Mouse (Mus musculus): ENCODE data around the gene Slc36a1. TPM values are rescaled to one million over a fixed set of nuclear protein-coding genes. Genes with fewer than 3 reads are reported as not detected.

Gene Slc36a1
- polyA plus RNA-seq, 1 experiment from 2014 or later, result 3.7 TPM

DNA sequence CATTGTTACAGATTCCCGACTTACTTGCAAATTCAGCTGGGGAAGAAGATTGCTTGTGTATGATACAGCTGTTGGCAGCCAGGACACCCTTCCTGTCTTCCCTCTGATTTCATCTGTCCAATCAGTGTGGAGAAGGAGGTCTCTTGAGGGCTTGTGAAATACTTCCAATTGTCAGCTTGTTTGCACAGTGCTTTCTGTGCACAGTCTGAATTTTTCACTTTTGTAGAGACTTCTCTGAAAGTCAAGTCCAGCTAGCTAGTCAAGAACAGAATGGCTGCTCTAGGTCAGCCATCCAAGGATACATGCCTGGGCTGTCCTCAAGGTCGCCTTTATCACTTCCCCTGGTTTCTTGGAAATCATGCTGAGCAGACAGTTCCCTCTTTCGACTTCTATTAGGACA is 10.8 kb downstream of the Slc36a1 start:
- H3K9me3 ChIP-seq (replicated peaks; ENCODE audit: control insufficient read depth, low read length, poor library complexity, severe bottlenecking), result no peaks in the 10 kb centered on the region
- H3K27ac ChIP-seq (ENCODE audit: low read length), result no peak overlapping the region
- H3K4me3 ChIP-seq (ENCODE audit: low read depth, low read length), result no peak overlapping the region
- ATAC-seq, result no peak
- H3K36me3 ChIP-seq (ENCODE audit: control insufficient read depth, insufficient read depth, low read length), result no peaks in the 10 kb centered on the region; the same call in 1 of the 2 replicates
- no peak overlapping the region for H3K4me2 ChIP-seq (ENCODE audit: low read length)
- WGBS, result 89% methylated on average over 3 of the region's 3 CpGs
- no peaks in the 10 kb centered on the region for H3K27me3 ChIP-seq (ENCODE audit: control insufficient read depth, insufficient read depth, low read depth, low read length)
- no peak overlapping the region for H3K9ac ChIP-seq (ENCODE audit: low read depth, low read length)
- H3K4me1 ChIP-seq (ENCODE audit: control insufficient read depth, insufficient read depth, low read length), result no peaks in the 10 kb centered on the region

DNA sequence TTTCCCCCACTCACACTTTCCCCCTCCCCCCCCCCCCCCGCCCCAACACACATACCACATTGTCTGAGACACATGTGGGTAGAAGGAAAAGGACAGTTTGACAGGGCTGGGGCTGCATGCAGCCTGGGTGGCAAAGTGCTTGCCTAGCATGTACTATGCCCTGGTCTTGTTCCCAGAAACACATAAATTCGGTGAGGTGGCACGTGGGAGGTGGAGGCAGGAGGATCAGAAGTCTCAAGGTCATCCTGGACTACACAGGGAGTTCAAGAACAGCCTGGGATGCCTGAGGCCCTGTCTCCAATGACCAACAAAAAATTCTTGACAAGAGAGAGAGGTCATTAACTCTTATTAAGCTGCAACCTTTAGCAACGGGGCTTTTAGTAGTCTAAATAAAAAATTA is 11.9 kb downstream of the Slc36a1 start:
- Histone ChIP-seq H3K4me1 (ENCODE audit: control insufficient read depth, insufficient read depth, low read length) (no peaks in the 10 kb centered on the region), H3K36me3 (ENCODE audit: control insufficient read depth, insufficient read depth, low read length) (no peaks in the 10 kb centered on the region; the same call in 1 of the 2 replicates), H3K4me3 (ENCODE audit: low read depth, low read length) (no peak overlapping the region), H3K27ac (ENCODE audit: low read length) (no peak overlapping the region), H3K9me3 (replicated peaks; ENCODE audit: control insufficient read depth, low read length, poor library complexity, severe bottlenecking) (no peaks in the 10 kb centered on the region), H3K4me2 (ENCODE audit: low read length) (no peak overlapping the region), H3K9ac (ENCODE audit: low read depth, low read length) (no peak overlapping the region), H3K27me3 (ENCODE audit: control insufficient read depth, insufficient read depth, low read depth, low read length) (no peaks in the 10 kb centered on the region)
- WGBS, result 83% methylated on average over 3 of the region's 4 CpGs
- no peak for ATAC-seq

DNA sequence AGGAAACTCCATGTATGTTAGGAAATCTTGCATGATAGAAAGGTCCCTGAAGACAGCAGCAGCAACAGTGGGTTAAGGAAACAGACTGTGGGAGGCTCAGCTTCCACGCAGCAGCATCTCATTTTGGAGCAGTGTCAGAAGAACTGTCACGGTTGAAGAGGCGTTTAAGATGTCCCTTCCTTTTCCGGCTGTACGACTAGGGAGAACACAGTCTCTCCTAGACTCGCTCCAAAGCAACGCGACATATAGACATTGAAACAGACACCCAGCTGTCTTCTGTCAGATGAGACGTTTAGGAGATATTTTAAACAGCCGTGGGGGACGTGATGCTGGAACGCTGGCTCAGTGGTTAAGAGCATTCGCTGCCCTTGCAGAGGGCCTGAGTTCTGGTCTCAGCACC is 12.7 kb downstream of the Slc36a1 start:
- Histone ChIP-seq H3K9ac (ENCODE audit: low read depth, low read length) (no peak overlapping the region), H3K9me3 (replicated peaks; ENCODE audit: control insufficient read depth, low read length, poor library complexity, severe bottlenecking) (no peaks in the 10 kb centered on the region), H3K4me1 (ENCODE audit: control insufficient read depth, insufficient read depth, low read length) (no peaks in the 10 kb centered on the region), H3K27me3 (ENCODE audit: control insufficient read depth, insufficient read depth, low read depth, low read length) (no peaks in the 10 kb centered on the region), H3K4me3 (ENCODE audit: low read depth, low read length) (no peak overlapping the region), H3K27ac (ENCODE audit: low read length) (no peak overlapping the region), H3K36me3 (ENCODE audit: control insufficient read depth, insufficient read depth, low read length) (peaks cover 4% of the 10 kb centered on the region; the same call in 1 of the 2 replicates), H3K4me2 (ENCODE audit: low read length) (no peak overlapping the region)
- ATAC-seq, result no peak
- 84% methylated on average over 13 of the region's 13 CpGs for WGBS

DNA sequence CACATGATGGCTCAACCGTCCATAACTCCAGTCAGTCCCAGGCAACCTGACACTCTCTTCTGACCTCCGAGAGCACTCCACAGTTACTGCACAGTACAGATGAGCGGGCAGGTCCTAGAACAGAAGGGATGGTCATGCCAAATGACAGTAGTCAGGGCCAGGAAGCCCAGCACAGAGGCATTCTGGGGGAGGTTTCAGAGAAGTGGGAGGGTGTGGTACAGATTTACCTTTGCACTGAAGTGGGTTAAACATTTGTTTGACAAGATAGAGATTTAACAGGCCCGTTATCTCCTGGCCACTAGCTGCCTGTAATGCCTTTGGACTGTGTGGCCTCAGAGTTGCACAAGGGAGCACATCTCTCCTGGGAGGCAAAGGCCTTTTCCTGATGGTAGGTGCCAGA is 13.3 kb downstream of the Slc36a1 start:
- no peaks in the 10 kb centered on the region for H3K4me1 ChIP-seq (ENCODE audit: control insufficient read depth, insufficient read depth, low read length)
- H3K4me2 ChIP-seq (ENCODE audit: low read length), result no peak overlapping the region
- ATAC-seq, result no peak
- no peaks in the 10 kb centered on the region for H3K9me3 ChIP-seq (replicated peaks; ENCODE audit: control insufficient read depth, low read length, poor library complexity, severe bottlenecking)
- H3K27ac ChIP-seq (ENCODE audit: low read length), result no peak overlapping the region
- no peak overlapping the region for H3K4me3 ChIP-seq (ENCODE audit: low read depth, low read length)
- H3K36me3 ChIP-seq (ENCODE audit: control insufficient read depth, insufficient read depth, low read length), result peaks cover 8% of the 10 kb centered on the region; the same call in 1 of the 2 replicates
- H3K9ac ChIP-seq (ENCODE audit: low read depth, low read length), result no peak overlapping the region
- WGBS, result 86% methylated on average over 4 of the region's 4 CpGs
- no peaks in the 10 kb centered on the region for H3K27me3 ChIP-seq (ENCODE audit: control insufficient read depth, insufficient read depth, low read depth, low read length)

DNA sequence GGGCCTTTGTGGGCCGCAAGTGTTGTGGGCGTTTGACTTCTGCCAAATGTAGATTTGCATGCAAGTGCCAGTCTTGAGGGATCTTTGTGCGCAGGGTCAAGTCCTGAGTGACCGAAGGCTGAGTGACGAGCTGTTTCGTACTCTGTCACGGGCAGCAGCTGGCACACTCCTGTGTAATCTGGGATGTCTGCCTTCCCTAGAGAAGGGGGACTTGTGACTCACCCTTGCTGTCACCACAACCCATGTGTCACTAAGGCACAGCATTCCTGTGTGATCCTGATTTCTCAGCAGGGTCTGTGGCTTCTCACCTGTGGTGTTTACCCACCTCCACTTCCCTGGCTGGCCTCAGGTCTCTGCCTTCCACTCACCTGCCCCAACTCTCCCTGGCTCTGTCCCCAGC is 13.7 kb downstream of the Slc36a1 start:
- H3K4me3 ChIP-seq (ENCODE audit: low read depth, low read length), result no peak overlapping the region
- no peaks in the 10 kb centered on the region for H3K27me3 ChIP-seq (ENCODE audit: control insufficient read depth, insufficient read depth, low read depth, low read length)
- H3K4me1 ChIP-seq (ENCODE audit: control insufficient read depth, insufficient read depth, low read length), result no peaks in the 10 kb centered on the region
- H3K9me3 ChIP-seq (replicated peaks; ENCODE audit: control insufficient read depth, low read length, poor library complexity, severe bottlenecking), result no peaks in the 10 kb centered on the region
- H3K36me3 ChIP-seq (ENCODE audit: control insufficient read depth, insufficient read depth, low read length), result peaks cover 10% of the 10 kb centered on the region; the same call in 1 of the 2 replicates
- H3K27ac ChIP-seq (ENCODE audit: low read length), result no peak overlapping the region
- H3K9ac ChIP-seq (ENCODE audit: low read depth, low read length), result no peak overlapping the region
- 92% methylated on average over 7 of the region's 7 CpGs for WGBS
- no peak for ATAC-seq
- H3K4me2 ChIP-seq (ENCODE audit: low read length), result no peak overlapping the region

DNA sequence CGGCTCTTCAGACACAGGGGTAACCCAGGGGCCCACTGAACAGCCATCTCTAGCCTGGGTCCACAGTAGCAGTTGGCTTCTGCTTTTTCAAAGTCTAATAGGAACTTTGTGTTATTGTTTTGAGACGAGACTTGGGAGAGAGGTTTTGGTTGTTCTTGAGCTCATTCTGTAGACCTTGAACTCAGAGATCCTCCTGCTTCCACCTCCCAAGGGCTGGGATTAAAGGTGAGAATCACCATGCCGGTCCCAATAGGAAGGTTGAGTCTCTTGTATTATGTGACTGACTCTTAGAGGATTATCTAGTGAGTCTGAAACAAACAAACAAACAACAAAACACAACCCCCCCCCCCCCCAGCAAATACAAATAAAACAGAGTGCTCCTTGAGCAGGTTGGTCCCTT is 14.3 kb downstream of the Slc36a1 start:
- H3K4me1 ChIP-seq (ENCODE audit: control insufficient read depth, insufficient read depth, low read length), result no peaks in the 10 kb centered on the region
- peaks cover 11% of the 10 kb centered on the region; the same call in 1 of the 2 replicates for H3K36me3 ChIP-seq (ENCODE audit: control insufficient read depth, insufficient read depth, low read length)
- no peak overlapping the region for H3K27ac ChIP-seq (ENCODE audit: low read length)
- H3K9ac ChIP-seq (ENCODE audit: low read depth, low read length), result no peak overlapping the region
- 92% methylated on average over 3 of the region's 3 CpGs for WGBS
- no peak overlapping the region for H3K4me3 ChIP-seq (ENCODE audit: low read depth, low read length)
- ATAC-seq, result no peak
- H3K4me2 ChIP-seq (ENCODE audit: low read length), result no peak overlapping the region
- H3K9me3 ChIP-seq (replicated peaks; ENCODE audit: control insufficient read depth, low read length, poor library complexity, severe bottlenecking), result no peaks in the 10 kb centered on the region
- H3K27me3 ChIP-seq (ENCODE audit: control insufficient read depth, insufficient read depth, low read depth, low read length), result no peaks in the 10 kb centered on the region

DNA sequence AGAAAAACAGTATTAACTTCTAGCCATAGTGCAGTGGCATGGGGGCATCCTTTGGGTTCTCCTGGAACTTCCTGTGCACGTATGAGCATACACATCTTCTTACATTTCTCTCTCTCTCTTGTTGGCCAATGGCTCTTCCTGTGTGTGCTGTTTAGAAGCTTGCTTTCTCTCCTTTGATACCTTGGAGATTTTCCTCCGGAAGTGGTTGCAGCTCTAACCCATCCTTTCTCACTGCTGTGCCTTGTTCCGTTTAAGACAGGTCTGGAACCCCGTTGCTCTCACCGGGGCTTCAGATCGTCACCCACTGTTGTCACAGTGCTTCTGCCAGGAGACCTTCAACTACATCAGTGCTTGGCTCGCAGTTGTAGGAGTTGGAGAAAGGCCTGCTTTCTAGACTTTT is 17.2 kb downstream of the Slc36a1 start:
- Histone ChIP-seq H3K4me2 (ENCODE audit: low read length) (no peak overlapping the region), H3K27me3 (ENCODE audit: control insufficient read depth, insufficient read depth, low read depth, low read length) (no peaks in the 10 kb centered on the region), H3K36me3 (ENCODE audit: control insufficient read depth, insufficient read depth, low read length) (peaks cover 22% of the 10 kb centered on the region), H3K4me1 (ENCODE audit: control insufficient read depth, insufficient read depth, low read length) (no peaks in the 10 kb centered on the region), H3K9me3 (replicated peaks; ENCODE audit: control insufficient read depth, low read length, poor library complexity, severe bottlenecking) (no peaks in the 10 kb centered on the region), H3K27ac (ENCODE audit: low read length) (no peak overlapping the region), H3K4me3 (ENCODE audit: low read depth, low read length) (no peak overlapping the region), H3K9ac (ENCODE audit: low read depth, low read length) (no peak overlapping the region)
- no peak for ATAC-seq
- WGBS, result 92% methylated on average over 7 of the region's 7 CpGs

DNA sequence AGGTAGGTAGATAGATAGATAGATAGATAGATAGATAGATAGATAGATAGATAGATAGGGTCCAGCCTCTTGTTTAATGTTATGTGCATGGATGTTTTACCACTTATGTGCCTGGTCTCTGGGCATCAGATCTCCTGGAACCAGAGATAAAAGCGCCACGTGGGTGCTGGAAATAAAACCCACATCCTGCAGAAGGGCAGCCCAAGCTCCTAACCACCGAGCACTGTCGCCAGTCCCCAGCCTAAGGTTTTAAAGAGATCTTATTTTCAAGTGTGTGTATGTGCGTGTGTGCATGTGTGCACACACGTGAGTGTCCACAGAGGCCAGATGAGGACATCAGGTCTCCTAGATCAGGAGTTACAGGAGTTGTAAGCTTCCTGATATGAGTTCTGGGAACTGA is 26.9 kb downstream of the Slc36a1 start:
- peaks cover 8% of the 10 kb centered on the region for H3K36me3 ChIP-seq (ENCODE audit: control insufficient read depth, insufficient read depth, low read length)
- 95% methylated on average over 6 of the region's 6 CpGs for WGBS
- H3K4me2 ChIP-seq (ENCODE audit: low read length), result no peak overlapping the region
- no peaks in the 10 kb centered on the region for H3K4me1 ChIP-seq (ENCODE audit: control insufficient read depth, insufficient read depth, low read length)
- H3K9me3 ChIP-seq (replicated peaks; ENCODE audit: control insufficient read depth, low read length, poor library complexity, severe bottlenecking), result no peaks in the 10 kb centered on the region
- ATAC-seq, result no peak
- no peaks in the 10 kb centered on the region for H3K27me3 ChIP-seq (ENCODE audit: control insufficient read depth, insufficient read depth, low read depth, low read length)
- H3K27ac ChIP-seq (ENCODE audit: low read length), result no peak overlapping the region
- no peak overlapping the region for H3K4me3 ChIP-seq (ENCODE audit: low read depth, low read length)
- no peak overlapping the region for H3K9ac ChIP-seq (ENCODE audit: low read depth, low read length)

DNA sequence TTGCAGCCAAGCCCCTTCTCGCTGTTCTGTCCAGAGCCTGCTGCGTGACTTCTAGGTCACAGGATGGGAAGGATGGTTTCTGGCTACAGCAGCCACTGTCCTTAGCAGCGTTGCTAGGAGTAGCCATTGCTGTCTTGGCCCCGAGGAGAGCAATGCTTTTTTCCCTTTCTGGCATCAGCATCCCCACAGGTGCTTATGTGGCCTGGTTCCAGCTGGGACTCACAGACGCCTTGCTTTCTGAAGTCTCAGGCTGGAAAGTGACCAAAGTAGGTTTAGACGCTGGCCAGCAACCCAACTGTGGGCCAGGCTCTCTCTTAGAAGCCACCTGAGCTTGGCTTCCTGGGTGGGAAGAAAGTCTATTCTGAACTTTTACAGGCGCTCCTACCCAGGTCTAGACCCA is 30.1 kb downstream of the Slc36a1 start:
- ATAC-seq, result no peak
- 91% methylated on average over 7 of the region's 7 CpGs for WGBS
- Histone ChIP-seq H3K4me2 (ENCODE audit: low read length) (no peak overlapping the region), H3K9me3 (replicated peaks; ENCODE audit: control insufficient read depth, low read length, poor library complexity, severe bottlenecking) (no peaks in the 10 kb centered on the region), H3K9ac (ENCODE audit: low read depth, low read length) (no peak overlapping the region), H3K4me3 (ENCODE audit: low read depth, low read length) (no peak overlapping the region), H3K27ac (ENCODE audit: low read length) (no peak overlapping the region), H3K27me3 (ENCODE audit: control insufficient read depth, insufficient read depth, low read depth, low read length) (no peaks in the 10 kb centered on the region), H3K36me3 (ENCODE audit: control insufficient read depth, insufficient read depth, low read length) (peaks cover 8% of the 10 kb centered on the region), H3K4me1 (ENCODE audit: control insufficient read depth, insufficient read depth, low read length) (no peaks in the 10 kb centered on the region)

DNA sequence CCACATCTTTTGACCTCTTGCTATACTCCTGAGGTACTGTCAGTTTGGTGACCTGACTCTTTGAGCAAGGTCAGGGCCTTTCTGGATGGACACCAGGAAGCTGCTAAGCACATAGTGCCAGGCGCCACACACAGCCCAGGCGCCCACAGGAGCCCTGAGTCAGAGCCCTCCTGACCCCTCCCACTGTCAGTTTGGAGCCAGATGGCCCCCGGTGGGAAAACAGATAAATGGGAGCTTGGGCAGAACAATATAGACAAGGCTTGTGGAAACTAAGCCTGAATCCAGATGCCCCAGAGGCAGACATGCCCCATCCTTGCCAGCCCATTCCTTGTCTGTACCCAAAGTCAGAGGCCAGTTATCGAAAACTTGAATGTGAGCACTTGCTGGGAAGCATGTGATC is 30.6 kb downstream of the Slc36a1 start:
- no peaks in the 10 kb centered on the region for H3K9me3 ChIP-seq (replicated peaks; ENCODE audit: control insufficient read depth, low read length, poor library complexity, severe bottlenecking)
- H3K27ac ChIP-seq (ENCODE audit: low read length), result no peak overlapping the region
- no peak for ATAC-seq
- WGBS, result 91% methylated on average over 4 of the region's 4 CpGs
- H3K4me2 ChIP-seq (ENCODE audit: low read length), result no peak overlapping the region
- no peak overlapping the region for H3K9ac ChIP-seq (ENCODE audit: low read depth, low read length)
- H3K27me3 ChIP-seq (ENCODE audit: control insufficient read depth, insufficient read depth, low read depth, low read length), result no peaks in the 10 kb centered on the region
- H3K36me3 ChIP-seq (ENCODE audit: control insufficient read depth, insufficient read depth, low read length), result peaks cover 8% of the 10 kb centered on the region
- no peaks in the 10 kb centered on the region for H3K4me1 ChIP-seq (ENCODE audit: control insufficient read depth, insufficient read depth, low read length)
- no peak overlapping the region for H3K4me3 ChIP-seq (ENCODE audit: low read depth, low read length)

Measured in midbrain, embryonic 16.5 days (tissue).